Mouse (Mus musculus) bone marrow macrophage, adult 2 months (primary cell): ENCODE measurements at regions not wholly inside any gene's neighbourhood (a gene's known extent, or its start where the extent isn't known, plus 50 kb on each side); places are given as distances from the start of the nearest gene placed in this dataset.

Experiments used
- CTCF ChIP-seq: IDR thresholded peaks from 2 replicates; pipeline ENCODE4 v1.5.1; 2012; ENCODE audit warnings: low read depth, mild to moderate bottlenecking, low read length, moderate library complexity
- POLR2A ChIP-seq: IDR thresholded peaks from 2 replicates; pipeline ENCODE4 v1.6.1; 2012; ENCODE audit warnings: mild to moderate bottlenecking, low read depth, low read length, borderline replicate concordance

GRCm38 (mm10) chr13:53811862-53812261 lies 243.6 kb downstream of the Drd1 start:
- TF ChIP-seq CTCF (no peak), POLR2A (no peak)
